Mouse (Mus musculus): ENCODE data around the gene Cfdp1.

- TF ChIP-seq CTCF (IDR thresholded peaks at IDR 0.05; ENCODE audit: low read depth) (no peak), EP300 (optimal IDR thresholded peaks at IDR 0.05) (no peak)
These were observed 111.6 kb downstream of the Cfdp1 start for GRCm38 (mm10) chr8:111742261-111743037.
